Mouse (Mus musculus) thymus, adult 2 months (tissue): ENCODE results near the gene Bmp10. TPM values are rescaled to one million over a fixed set of nuclear protein-coding genes. Genes with fewer than 3 reads are reported as not detected.

Experiments
- DNase-seq: peaks from one replicate; pipeline ENCODE4 v3.0.0; 2021
- H3K27ac ChIP-seq: fragments of 200-500 bp; 2 replicates; pipeline ENCODE4 v1.5.1; 2012; ENCODE audit warnings: low read length, control low read depth; ENCODE audit not compliant: control insufficient read depth, insufficient read depth
- H3K27me3 ChIP-seq: fragments of 200-500 bp; 2 replicates; pipeline ENCODE4 v1.6.1; 2012; ENCODE audit warnings: mild to moderate bottlenecking, low read length, moderate library complexity, mixed read lengths; ENCODE audit not compliant: control insufficient read depth, insufficient read depth
- H3K36me3 ChIP-seq: fragments of 200-500 bp; 2 replicates; pipeline ENCODE4 v1.6.1; 2012; ENCODE audit warnings: mild to moderate bottlenecking, low read length, moderate library complexity; ENCODE audit not compliant: control insufficient read depth, insufficient read depth
- H3K4me1 ChIP-seq: fragments of 200-500 bp; replicated peaks from 2 replicates; pipeline ENCODE4 v1.6.1; 2012; ENCODE audit warnings: low read length; ENCODE audit not compliant: control insufficient read depth, insufficient read depth
- H3K4me3 ChIP-seq: fragments of 200-500 bp; 2 replicates; pipeline ENCODE4 v1.5.1; 2012; ENCODE audit warnings: mild to moderate bottlenecking, low read length, control low read depth, moderate library complexity; ENCODE audit not compliant: control insufficient read depth, insufficient read depth
- CTCF ChIP-seq: fragments of 200-500 bp; IDR thresholded peaks from 2 replicates; pipeline ENCODE4 v1.5.1; 2012; ENCODE audit warnings: mild to moderate bottlenecking, control low read depth, low read length, moderate library complexity, borderline replicate concordance; ENCODE audit not compliant: control insufficient read depth, poor library complexity, insufficient read depth; ENCODE audit errors: extremely low read depth
- POLR2A ChIP-seq: fragments of 200-500 bp; IDR thresholded peaks from 2 replicates; pipeline ENCODE4 v1.6.1; 2012; ENCODE audit warnings: mild to moderate bottlenecking, low read length, control low read depth, moderate library complexity; ENCODE audit not compliant: control insufficient read depth, poor library complexity, insufficient read depth; ENCODE audit errors: extremely low read depth
- WGBS: fragments of 180-500 bp; shearing (Covaris S2); methylation state at CpG from one replicate; pipeline ENCODE4 v1.1.7; 2018; 5-methylcytosine and 5-hydroxymethylcytosine counted together
- polyA plus RNA-seq: library from polyadenylated mRNA; depleted of rRNA; stranded (reverse); fragments of >200 nt; gene quantifications from 2 replicates; pipeline ENCODE4 v1.2.3, GENCODE M21; 2012

The Bmp10 gene
- polyA plus RNA-seq, 1 experiment: 4.8 TPM

DNA sequence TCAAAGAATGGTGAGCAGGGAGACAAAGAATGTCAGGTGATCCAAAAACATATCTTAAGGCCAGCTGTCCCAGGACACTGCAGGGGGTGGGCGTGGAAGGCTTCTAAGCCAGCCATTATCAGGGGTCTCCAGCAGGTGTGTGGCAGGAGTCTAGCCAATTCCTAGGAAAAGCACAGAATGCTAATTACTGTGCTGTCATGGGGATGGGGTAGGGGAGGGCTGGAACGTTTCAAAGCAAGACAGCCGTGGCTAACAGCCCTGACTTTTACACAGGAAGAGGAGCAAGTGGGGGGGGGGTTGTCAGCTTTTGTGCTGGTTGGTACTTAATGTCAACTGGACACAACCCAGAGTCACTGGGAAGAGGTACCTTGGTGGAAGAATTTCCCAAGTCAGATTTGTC, 16.8 kb upstream of the Bmp10 start:
- H3K27ac ChIP-seq: no peak overlapping the region
- 82% methylated on average over 3 of the region's 3 CpGs for WGBS
- H3K4me1 ChIP-seq: no peaks in the 10 kb centered on the region
- DNase-seq: no peak
- no peaks in the 10 kb centered on the region for H3K27me3 ChIP-seq
- H3K36me3 ChIP-seq: no peaks in the 10 kb centered on the region
- TF ChIP-seq CTCF (no peak), POLR2A (no peak)
- no peak overlapping the region for H3K4me3 ChIP-seq

GRCm38 (mm10) chr6:87422304-87422703, 6.5 kb upstream of the Bmp10 start:
- TF ChIP-seq CTCF (no peak), POLR2A (no peak)
- Histone ChIP-seq H3K4me3 (no peak overlapping the region), H3K4me1 (no peaks in the 10 kb centered on the region; the same call in 1 of the 2 replicates), H3K27ac (no peak overlapping the region), H3K27me3 (no peaks in the 10 kb centered on the region), H3K36me3 (no peaks in the 10 kb centered on the region)
- WGBS: 91% methylated on average over 7 of the region's 7 CpGs
- DNase-seq: no peak

GRCm38 (mm10) chr6:87424037-87424816, 4.6 kb upstream of the Bmp10 start:
- WGBS: 63% methylated on average over 19 of the region's 19 CpGs
- H3K4me1 ChIP-seq: no peaks in the 10 kb centered on the region
- TF ChIP-seq POLR2A (no peak), CTCF (no peak)
- no peak overlapping the region for H3K4me3 ChIP-seq
- H3K36me3 ChIP-seq: no peaks in the 10 kb centered on the region
- no peak overlapping the region for H3K27ac ChIP-seq
- no peaks in the 10 kb centered on the region for H3K27me3 ChIP-seq
- DNase-seq: no peak

- Histone ChIP-seq H3K4me3 (no peak overlapping the region), H3K36me3 (no peaks in the 10 kb centered on the region), H3K4me1 (no peaks in the 10 kb centered on the region), H3K27me3 (no peaks in the 10 kb centered on the region), H3K27ac (no peak overlapping the region)
- WGBS: 88% methylated on average over 5 of the region's 5 CpGs
- TF ChIP-seq CTCF (no peak), POLR2A (no peak)
- DNase-seq: no peak
Observed at GRCm38 (mm10) chr6:87426954-87427353, 1.8 kb upstream of the Bmp10 start.

GRCm38 (mm10) chr6:87427616-87428015, 1.2 kb upstream of the Bmp10 start:
- H3K27ac ChIP-seq: no peak overlapping the region

GRCm38 (mm10) chr6:87435791-87436190, 7.0 kb downstream of the Bmp10 start:
- H3K36me3 ChIP-seq: no peaks in the 10 kb centered on the region
- H3K27me3 ChIP-seq: no peaks in the 10 kb centered on the region
- H3K4me1 ChIP-seq: no peaks in the 10 kb centered on the region
- WGBS: 87% methylated on average over 3 of the region's 3 CpGs
- H3K27ac ChIP-seq: no peak overlapping the region
- DNase-seq: no peak
- no peak overlapping the region for H3K4me3 ChIP-seq
- no peak for TF ChIP-seq CTCF
- TF ChIP-seq POLR2A: no peak

More at GRCm38 (mm10) chr6:87427616-87428015, 1.2 kb upstream of the Bmp10 start:
- H3K27me3 ChIP-seq: no peaks in the 10 kb centered on the region
- no peak for DNase-seq
- no peak for TF ChIP-seq POLR2A
- TF ChIP-seq CTCF: no peak
- no peaks in the 10 kb centered on the region for H3K36me3 ChIP-seq
- no peak overlapping the region for H3K4me3 ChIP-seq
- H3K4me1 ChIP-seq: no peaks in the 10 kb centered on the region
- WGBS: 92% methylated on average over 8 of the region's 8 CpGs

- H3K36me3 ChIP-seq: no peaks in the 10 kb centered on the region
- no peaks in the 10 kb centered on the region for H3K27me3 ChIP-seq
- H3K4me1 ChIP-seq: no peaks in the 10 kb centered on the region
- TF ChIP-seq POLR2A (no peak), CTCF (no peak)
- DNase-seq: no peak
- H3K4me3 ChIP-seq: no peak overlapping the region
- no peak overlapping the region for H3K27ac ChIP-seq
- WGBS: 12% methylated on average over 8 of the region's 8 CpGs
Observed at GRCm38 (mm10) chr6:87436745-87437144, 8.0 kb downstream of the Bmp10 start.
